Mouse (Mus musculus) gastrocnemius, adult 18-20 months (tissue): ENCODE data around the gene Atp8a2. TPM values are rescaled to one million over a fixed set of nuclear protein-coding genes. Genes with fewer than 3 reads are reported as not detected.
"Not testable (repeated sequence)": the region's sequence is repeated elsewhere in the genome, so short reads cannot be mapped to it uniquely, and the experiment has no call there.

Source experiments
- DNase-seq: peaks from one replicate; pipeline ENCODE4 v3.0.0; 2021; ENCODE audit warnings: low spot score
- total RNA-seq, 2 experiments: library from RNA; stranded (reverse); gene quantifications; 2 replicates each; pipeline ENCODE4 v1.2.3; 2021

The Atp8a2 gene
- total RNA-seq, 2 experiments from 2014 or later: 0.64 TPM

DNA sequence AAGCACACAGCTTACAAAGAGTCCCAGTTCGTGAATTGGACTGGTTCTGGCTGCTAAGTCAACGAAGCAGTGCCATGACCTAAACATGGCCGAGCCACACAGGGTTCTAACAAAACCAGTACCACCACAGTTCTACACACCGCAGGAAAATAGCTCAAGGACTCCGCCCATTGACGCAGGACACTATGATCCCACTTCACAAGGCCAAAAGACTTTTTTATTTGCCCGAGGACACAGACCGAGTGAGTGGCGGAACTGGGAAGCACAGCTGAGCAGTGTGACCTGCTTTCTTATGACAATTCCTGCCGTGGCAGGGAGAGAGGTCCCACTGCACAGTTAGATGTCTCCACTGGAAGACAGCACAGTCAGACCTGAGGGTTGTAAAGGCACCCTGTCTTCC is 548.4 kb downstream of the Atp8a2 start:
- no peak for DNase-seq

DNA sequence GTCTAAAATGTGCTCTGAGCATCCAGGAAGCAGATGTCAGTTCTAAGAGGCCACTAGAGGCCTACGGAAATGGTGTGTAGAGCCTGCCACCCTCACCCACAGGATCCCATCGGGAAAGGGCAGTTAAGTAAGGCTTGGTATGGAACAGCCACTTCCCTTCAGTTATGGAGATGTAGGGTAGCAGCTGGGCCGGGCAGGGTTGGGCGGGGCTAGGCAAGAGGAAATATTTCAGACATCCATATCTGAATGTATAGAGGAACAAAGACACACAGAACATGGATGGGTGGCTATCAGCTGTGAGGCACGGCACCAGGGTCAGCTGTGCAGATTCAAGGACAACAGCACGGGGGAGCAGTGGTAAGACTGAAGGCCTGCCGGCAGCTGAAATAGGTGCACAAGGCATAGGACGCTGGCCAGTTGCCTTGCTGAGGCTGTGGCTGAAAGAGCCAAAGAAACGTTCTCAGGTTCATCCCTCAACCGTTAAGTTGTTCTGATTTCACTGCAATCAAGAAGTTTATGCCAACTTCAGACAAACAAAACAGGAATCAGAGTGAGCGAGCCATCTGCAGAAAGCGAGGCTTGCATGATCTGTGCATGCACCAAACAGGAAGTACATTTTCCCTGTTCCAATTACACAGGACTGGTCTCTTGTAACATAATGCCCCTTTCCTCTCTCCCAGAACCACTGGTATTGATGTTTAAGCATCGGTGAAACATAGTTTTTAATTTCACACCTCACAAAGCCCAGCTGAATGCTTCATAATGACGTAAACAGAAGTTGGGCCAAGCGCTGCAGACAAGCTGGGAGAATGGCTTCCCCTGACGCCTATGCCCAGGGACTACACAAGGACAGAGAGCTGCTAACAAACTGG is 549.9 kb downstream of the Atp8a2 start:
- peak; percentile 29 for DNase-seq

DNA sequence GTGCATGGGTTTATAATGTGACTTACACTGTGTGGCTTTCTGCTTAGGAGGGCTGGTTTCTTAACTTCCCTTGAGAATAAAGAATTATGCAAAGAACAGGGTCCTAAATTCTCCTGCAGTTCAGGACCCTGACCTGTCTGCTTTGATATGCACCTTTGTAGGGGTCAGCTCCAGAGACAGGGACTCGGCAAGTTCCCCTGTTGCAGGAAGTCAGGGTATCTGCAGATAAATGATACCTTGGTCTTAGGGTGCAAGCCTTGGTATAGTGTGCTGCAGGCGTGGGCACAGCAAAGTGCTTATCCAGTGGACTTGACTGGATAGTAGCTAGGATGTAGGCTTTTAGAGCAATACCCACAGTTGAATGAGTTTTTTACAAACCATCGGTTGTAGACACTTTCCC is 552.1 kb downstream of the Atp8a2 start:
- DNase-seq: no peak

DNA sequence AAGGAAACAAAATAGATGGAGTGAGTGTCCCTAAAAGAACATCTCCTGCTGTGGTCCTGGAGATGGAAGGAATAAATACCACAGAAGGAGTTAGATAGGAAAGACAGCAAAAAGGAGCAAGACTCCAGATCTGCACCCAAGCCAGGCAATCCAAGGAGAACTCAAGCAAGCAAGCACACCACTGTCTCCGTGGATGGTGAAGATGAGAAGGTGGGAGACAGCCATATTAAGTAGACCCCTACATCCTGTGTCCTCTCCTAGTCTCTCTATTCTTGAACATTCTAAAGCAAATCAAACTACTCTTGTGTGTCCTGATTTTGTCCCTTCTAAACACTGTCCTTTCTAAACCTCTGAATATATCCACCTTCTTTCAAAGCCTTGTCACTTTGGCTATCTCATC is 552.8 kb downstream of the Atp8a2 start:
- DNase-seq: no peak

DNA sequence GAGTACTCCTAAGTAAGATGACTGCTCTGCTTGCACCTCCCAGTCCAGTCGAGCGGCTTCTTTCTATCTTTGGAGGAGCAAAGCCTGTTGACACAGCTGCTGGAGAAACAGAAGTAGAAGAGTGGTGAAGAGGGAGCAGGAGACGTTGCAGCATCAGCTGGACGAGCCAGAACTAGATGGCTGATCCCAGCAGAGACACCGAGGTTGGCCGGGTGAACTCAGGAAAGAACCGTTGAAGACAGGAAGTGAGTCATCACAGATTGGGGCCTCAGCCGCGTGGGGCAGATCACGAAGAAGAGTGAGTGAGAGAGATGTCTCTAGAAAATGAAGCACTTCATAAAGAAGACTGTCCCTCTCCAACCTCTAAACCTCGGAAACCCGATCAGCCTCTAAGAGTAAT is 553.4 kb downstream of the Atp8a2 start:
- no peak for DNase-seq

DNA sequence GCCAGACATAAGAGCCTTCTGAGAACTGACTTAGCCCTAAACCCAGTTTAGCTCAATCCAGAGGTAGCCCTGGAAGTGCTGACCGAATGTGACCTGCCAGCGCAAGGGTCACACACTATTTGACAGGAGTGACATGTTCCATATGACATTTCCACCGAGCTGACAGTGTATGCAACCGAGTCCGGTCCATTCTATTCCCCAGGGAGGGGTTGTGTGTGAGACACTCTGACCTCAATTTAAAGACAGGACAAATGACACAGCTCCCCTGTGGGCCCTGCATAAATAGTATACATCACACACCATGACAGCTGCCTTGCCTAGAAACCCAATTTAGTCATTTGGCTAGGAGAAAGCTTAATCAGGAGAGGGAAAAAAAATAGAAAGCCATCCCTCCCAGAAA is 555.1 kb downstream of the Atp8a2 start:
- DNase-seq: peak; percentile 18

DNA sequence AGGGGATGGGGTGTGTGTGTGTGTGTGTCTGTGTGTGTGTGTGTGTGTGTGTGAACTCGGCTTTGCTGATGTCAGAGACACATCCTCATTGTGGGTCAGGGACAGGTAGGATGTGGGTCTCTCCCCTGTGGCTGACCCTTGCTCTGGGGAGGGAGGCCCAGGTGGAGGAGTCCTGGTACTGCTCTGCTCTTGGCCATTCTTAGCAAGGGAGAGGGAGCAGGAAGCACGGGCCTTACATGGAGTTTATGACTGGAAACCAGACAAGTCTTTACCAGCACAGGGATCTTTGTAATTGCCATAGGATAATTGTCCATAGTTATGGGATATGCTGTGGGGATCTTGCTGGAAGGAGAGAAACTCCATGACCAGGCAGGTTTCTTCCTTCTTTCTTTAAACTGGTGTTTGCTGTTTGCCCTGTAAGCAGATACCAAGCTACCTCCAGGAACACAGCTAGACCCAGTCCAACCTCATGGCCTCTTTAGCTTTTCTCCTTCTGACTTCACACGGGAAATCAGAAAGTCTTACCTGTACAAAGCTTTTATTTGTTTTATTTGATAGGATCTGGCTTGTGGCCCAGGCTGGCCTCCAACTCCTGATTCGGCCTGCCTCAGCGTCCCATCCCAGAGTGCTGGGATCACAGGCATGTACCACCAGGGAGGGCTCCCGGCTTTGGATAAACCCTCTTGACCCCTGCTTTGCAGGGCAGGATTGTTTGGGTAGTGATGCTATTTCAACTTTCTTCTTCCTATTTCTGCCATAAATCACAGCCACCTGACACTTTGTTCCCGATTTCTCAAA is 557.9 kb downstream of the Atp8a2 start:
- no peak for DNase-seq

DNA sequence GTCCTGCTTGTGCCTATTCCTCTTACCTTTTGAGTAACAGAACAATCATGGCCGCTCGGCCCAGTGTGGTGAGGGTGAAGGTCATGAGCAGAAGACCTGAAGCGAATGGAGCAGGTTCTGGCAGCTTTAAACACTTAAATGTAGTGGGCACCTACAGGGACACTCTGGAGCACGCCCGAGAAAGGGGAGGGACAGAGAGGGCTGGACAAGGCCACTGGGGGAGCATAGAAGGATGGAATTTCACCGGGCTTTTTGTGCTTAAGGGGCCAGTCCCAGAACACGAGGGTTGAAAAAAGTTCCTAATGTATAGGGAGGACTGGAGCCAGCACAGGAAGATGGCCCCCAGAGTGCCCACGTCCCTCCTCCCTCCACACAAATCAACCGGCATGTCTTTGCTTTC is 563.0 kb downstream of the Atp8a2 start:
- DNase-seq: no peak

DNA sequence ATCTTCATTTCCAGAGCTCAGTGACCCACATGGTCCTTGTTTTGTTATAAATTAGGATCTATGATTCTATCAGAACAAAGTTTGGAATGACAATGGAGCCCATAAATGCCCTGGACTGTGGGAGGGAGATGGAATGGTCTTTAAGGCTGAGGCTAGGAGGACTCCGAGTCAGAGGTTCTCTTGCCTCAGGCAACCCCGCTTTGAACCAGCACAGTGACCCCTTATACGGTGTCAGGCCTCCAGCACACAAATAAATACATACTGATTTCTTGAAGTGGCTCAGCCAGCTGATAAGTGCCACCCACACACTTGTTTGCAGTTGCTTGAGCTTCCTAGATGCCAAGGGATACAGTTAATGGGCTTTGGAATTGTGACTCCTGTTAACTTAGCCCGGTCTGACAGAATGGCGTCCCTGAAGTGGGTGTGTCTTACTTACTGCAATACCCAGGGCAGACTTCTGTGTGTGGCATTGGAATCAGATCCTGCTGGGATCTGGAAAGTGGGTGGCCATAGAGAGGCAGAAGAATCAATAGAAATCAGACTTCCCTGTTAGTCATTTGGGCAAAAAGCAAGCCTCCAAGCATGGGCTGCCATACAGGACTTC is 563.6 kb downstream of the Atp8a2 start:
- no peak for DNase-seq

DNA sequence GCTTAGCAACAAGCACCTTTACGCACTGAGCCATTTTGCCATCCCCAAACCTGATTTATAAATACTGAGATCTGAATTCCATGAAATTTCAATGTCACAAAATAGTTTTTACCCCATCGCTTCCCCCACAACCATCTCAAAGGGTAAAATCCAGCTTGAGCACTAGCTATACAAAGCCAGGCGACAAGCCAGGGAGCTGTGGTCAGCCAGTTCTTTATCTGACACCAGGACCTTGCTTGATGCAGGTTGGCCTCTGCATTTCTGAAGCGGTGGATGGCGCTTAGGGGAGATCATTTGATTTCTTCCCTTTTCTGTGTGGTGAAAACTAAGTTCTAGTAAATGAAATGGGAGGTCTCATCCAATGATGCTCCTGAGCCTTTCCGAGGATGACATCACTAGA is 564.9 kb downstream of the Atp8a2 start:
- DNase-seq: peak; percentile 51

DNA sequence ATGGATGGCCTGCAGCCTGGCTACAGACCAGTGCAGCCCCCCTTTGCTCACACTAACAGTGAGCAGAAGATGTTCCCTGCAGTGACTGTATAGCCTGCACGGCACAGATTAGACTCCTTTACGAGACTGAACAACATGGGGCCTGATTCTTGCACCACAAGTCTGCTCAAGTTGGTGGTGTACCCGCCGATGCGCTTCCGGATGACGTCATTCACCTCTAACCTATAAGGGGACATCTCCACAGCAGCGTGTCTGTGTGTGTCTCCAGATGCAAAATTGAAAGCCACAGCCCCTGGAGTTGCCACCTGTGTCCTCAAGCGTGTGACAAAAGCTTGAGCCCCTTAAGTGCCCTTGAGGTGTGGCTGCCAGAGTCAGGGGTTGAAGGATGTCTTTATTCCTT is 566.9 kb downstream of the Atp8a2 start:
- no peak for DNase-seq

DNA sequence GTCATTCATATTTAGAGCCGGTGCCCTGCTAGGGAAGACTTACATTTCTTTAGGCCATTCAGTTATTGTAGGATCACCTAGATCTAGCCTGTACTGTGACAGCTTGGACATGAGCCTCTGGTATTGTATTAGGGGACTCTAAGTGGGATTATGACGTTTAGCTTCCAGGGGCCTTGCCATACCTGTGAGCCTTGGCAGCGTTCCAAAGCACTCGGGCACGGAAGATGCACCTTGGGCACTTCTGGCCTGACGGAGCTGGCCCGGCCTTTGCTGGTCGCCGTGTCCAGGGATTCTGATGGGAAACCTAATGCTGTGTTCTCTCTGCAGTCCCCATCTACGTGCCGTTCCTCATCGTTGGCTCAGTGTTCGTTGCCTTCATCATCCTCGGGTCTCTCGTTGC is 567.7 kb downstream of the Atp8a2 start:
- DNase-seq: no peak

DNA sequence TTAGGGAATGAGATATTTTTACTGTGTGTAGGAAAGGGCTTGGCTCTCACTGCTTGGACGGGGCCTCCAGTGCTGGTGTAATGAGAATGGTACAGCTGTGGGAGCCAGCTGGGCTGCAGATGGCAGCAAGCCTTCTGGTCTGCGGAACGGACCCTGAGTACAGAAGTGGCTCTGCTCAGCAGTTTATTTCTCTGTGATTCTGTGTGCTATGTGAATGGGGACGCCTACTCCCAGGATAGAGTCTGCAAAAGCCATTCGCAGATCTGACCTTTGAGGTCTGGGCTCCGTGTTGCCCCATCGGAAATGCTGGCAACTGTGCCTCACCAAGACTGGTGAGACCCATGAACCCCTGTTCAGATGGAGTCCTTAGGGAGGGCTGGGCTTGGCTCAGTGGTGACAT is 569.2 kb downstream of the Atp8a2 start:
- DNase-seq: peak; percentile 35

DNA sequence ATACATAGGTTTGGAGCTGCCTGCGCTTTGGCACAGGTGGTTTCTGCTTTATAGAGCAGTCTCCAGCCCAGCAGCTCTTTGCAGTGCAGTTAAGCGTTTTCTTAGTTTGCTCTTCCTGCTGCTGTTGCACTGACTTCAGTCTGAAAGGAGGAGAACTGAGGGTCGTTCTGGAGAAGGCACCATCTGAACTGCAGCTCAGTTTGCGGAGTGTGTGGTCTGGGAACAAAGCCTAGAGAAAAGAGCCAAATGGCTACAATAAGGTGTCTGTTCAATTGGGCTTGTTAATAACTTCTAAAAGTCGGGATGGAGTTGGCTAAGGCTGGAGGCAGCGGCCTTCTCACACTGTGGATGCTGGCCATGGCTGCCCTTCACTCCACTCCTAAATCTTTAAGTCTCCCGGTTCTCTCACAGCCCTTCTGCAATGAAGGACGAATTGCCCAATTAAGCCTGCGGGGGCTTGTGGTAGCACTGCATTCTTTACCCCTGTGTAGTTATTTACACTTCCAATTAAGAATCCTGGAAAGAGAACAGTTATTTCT is 569.8 kb downstream of the Atp8a2 start:
- DNase-seq: no peak

DNA sequence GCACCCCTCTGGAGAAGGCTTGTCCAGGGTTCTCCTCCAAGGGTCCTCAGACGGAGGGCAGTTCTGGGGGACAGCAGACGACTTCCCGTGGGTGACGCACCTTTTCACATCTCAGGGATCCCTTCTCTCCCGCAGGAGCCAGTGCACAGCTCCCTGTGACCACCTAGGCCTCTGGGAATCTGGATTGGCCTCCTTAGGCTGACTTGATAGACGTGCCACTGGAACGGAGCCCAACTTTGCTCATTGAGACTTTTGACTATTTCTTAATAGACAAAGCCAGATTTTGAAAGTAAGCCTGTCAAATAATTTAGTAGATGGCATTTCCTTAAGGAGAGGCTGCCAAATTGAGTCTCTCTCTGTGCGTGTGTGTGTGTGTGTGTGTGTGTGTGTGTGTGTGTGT is 570.3 kb downstream of the Atp8a2 start:
- peak; percentile 37 for DNase-seq

DNA sequence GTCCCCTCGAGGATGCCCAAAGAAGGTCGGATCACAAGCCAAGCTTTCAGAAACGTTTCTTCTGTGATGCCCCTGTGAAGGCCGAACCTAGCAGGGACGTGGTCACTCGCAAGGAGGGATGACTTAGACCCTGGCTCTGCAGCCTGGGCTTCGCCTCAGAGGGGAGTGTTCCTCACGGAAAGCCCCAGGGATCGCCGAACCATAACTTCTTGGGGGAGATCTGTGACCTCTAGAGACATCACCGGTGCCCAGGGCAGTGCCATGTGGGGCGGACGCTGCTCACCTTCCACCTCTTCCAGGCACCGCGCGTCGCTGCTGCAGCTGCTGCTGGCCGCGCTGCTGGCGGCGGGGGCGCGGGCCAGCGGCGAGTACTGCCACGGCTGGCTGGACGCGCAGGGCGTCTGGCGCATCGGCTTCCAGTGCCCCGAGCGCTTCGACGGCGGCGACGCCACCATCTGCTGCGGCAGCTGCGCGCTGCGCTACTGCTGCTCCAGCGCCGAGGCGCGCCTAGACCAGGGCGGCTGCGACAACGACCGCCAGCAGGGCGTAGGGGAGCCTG is 571.1 kb downstream of the Atp8a2 start:
- peak; percentile 34 for DNase-seq

DNA sequence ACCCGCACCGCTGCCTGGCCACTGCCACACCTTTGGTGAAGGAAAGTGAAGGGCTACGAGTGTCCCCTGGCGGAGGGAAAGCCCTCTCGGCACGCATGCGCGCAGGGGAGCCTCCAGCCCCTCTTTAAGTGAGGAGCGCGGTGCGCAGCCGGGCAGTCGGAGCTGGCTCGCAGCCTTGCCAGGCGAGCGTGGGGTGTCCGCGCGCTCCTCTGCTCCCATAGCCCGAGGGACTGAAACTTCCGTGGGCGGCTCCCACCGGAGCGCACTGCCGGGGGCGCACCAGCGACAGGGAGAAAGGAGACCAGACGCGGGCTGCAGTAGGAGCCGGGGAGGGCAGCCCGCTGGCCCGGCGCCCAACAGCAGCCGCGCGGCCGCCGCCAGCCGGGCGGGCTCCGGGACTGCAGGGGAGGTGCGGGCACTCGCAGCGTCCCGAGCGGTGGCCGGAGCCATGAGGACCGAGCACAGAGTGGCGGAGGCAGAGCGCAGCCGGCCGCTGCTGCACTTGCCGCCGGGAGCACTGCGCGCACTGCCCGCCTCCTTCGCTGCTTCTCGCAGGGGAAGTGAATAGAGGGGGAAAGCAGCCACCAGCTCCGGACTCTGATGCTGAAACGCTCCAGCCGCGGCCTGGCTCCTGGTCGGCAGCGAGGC is 571.7 kb downstream of the Atp8a2 start, which contains the start of gene Shisa2:
TSS of gene Shisa2 (plus strand) at position 151 of the 648 bp plus-strand sequence.
- DNase-seq: peak; percentile 82

DNA sequence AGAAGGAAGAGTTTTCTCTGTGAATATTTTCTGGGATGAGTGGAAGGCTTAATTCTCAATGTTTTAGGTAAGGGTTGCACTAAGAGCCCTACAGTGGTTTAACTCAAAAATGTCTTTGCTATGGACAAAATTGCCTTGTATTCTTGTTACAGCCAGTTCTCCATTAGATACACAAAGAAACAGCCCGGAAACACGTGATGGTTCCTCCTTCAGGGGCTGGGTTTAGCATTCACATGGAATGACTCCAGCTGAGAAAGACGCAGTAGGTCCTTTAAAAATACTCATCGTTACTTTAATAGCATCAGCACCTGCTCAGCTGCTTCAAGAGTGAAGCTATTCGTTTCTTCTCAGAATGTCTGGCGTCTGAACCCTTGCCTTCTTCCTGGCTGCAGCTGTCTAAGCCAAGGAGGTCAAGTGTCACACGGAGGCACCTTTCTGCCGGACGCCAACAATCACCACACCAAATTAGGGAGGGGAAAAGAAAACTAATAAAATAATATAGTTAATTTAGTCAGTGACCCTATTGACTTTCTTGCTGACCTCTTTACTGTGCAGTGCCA is 572.6 kb downstream of the Atp8a2 start:
- DNase-seq: peak; percentile 62

DNA sequence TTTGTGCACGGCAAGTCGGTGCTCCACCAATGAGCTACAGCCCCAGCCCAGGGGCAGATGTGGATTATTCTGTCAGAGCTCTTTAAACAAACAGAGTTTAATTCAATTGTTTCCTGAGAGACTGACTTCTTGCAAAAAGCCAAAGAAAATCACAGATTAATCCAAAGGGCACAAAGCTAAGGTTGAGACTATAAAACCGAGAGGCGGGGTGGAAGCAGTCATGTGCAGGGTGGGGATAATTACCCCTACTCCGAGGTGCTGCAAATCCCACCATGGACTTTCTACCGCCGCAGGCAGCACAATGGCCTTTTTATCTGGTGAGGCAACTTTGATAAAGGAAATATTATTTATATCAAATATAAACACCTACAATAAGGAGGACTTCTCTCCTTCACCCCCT is 580.2 kb downstream of the Atp8a2 start:
- DNase-seq: no peak

DNA sequence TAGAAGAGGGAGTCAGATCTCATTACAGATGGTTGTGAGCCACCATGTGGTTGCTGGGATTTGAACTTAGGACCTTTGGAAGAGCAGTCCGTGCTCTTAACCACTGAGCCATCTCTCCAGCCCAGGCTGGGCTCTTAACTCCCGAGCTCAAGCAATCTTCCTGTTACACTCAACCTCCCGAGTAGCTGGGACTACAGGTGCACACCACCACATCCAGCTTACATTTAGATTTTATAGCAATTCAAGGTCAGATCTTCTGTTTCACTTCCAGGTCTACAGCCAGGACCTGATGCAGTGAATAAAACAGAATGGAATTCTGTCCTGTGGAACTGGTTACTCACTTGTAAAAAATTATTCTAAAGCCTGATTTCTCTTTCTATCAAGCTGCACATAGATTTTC is 582.8 kb downstream of the Atp8a2 start:
- DNase-seq: not testable (repeated sequence)
